Mouse (Mus musculus): ENCODE data around the gene Pygo2. TPM values are rescaled to one million over a fixed set of nuclear protein-coding genes. Genes with fewer than 3 reads are reported as not detected.

Pygo2 gene
- polyA plus RNA-seq, 1 experiment, result not detected

- Histone ChIP-seq H3K4me3 (ENCODE audit: insufficient read depth, low read depth, low read length) (no peak overlapping the region), H3K27ac (ENCODE audit: insufficient read depth, low read depth, low read length) (no peak overlapping the region), H3K4me1 (ENCODE audit: control insufficient read depth, insufficient read depth, low read length) (peaks cover 5% of the 10 kb centered on the region; the same call in 1 of the 2 replicates)
- WGBS, result 87% methylated on average over 5 of the region's 5 CpGs
- TF ChIP-seq CTCF (IDR thresholded peaks at IDR 0.05; ENCODE audit: insufficient read depth, low read depth, low read length) (no peak), POLR2A (IDR thresholded peaks at IDR 0.05; ENCODE audit: insufficient read depth, low read depth, low read length) (no peak)
These were observed 52.2 kb downstream of the Pygo2 start for GRCm38 (mm10) chr3:89482249-89482648.

Other genes with a start within 250 kb of the Pygo2 start
- not detected in 2 replicates for gene Fam189b, start 247.1 kb upstream of the Pygo2 start, polyA plus RNA-seq (2012; ENCODE audit: insufficient read depth, insufficient read length, low replicate concordance, missing spikeins)
- not detected in 2 replicates for gene Gba, start 227.3 kb upstream of the Pygo2 start, polyA plus RNA-seq (2012; ENCODE audit: insufficient read depth, insufficient read length, low replicate concordance, missing spikeins)
- not detected in 2 replicates for gene Thbs3, start 215.0 kb upstream of the Pygo2 start, polyA plus RNA-seq (2012; ENCODE audit: insufficient read depth, insufficient read length, low replicate concordance, missing spikeins)
- not detected in 2 replicates for gene Mtx1, start 203.1 kb upstream of the Pygo2 start, polyA plus RNA-seq (2012; ENCODE audit: insufficient read depth, insufficient read length, low replicate concordance, missing spikeins)
- not detected in 2 replicates for gene Muc1, start 201.2 kb upstream of the Pygo2 start, polyA plus RNA-seq (2012; ENCODE audit: insufficient read depth, insufficient read length, low replicate concordance, missing spikeins)
- gene Krtcap2, start 184.2 kb upstream of the Pygo2 start, polyA plus RNA-seq (2012; ENCODE audit: insufficient read depth, insufficient read length, low replicate concordance, missing spikeins), result not detected in 2 replicates
- not detected in 2 replicates for gene Trim46, start 183.9 kb upstream of the Pygo2 start, polyA plus RNA-seq (2012; ENCODE audit: insufficient read depth, insufficient read length, low replicate concordance, missing spikeins)
- gene Dpm3, start 170.9 kb upstream of the Pygo2 start, polyA plus RNA-seq (2012; ENCODE audit: insufficient read depth, insufficient read length, low replicate concordance, missing spikeins), result not detected in 2 replicates
- gene Slc50a1, start 159.6 kb upstream of the Pygo2 start, polyA plus RNA-seq (2012; ENCODE audit: insufficient read depth, insufficient read length, low replicate concordance, missing spikeins), result not detected in 2 replicates
- gene Efna1, start 149.1 kb upstream of the Pygo2 start, polyA plus RNA-seq (2012; ENCODE audit: insufficient read depth, insufficient read length, low replicate concordance, missing spikeins), result not detected in 2 replicates
- gene Efna3, start 107.2 kb upstream of the Pygo2 start, polyA plus RNA-seq (2012; ENCODE audit: insufficient read depth, insufficient read length, low replicate concordance, missing spikeins), result not detected in 2 replicates
- not detected in 2 replicates for gene Efna4, start 92.2 kb upstream of the Pygo2 start, polyA plus RNA-seq (2012; ENCODE audit: insufficient read depth, insufficient read length, low replicate concordance, missing spikeins)
- gene Adam15, start 80.2 kb upstream of the Pygo2 start, polyA plus RNA-seq (2012; ENCODE audit: insufficient read depth, insufficient read length, low replicate concordance, missing spikeins), result not detected in 2 replicates
- not detected in 2 replicates for gene Dcst2, start 68.2 kb upstream of the Pygo2 start, polyA plus RNA-seq (2012; ENCODE audit: insufficient read depth, insufficient read length, low replicate concordance, missing spikeins)
- gene Dcst1, start 65.0 kb upstream of the Pygo2 start, polyA plus RNA-seq (2012; ENCODE audit: insufficient read depth, insufficient read length, low replicate concordance, missing spikeins), result not detected in 2 replicates
- gene Zbtb7b, start 35.4 kb upstream of the Pygo2 start, polyA plus RNA-seq (2012; ENCODE audit: insufficient read depth, insufficient read length, low replicate concordance, missing spikeins), result not detected in 2 replicates
- not detected in 2 replicates for gene Lenep, start 27.4 kb upstream of the Pygo2 start, polyA plus RNA-seq (2012; ENCODE audit: insufficient read depth, insufficient read length, low replicate concordance, missing spikeins)
- not detected in 2 replicates for gene Flad1, start 18.3 kb upstream of the Pygo2 start, polyA plus RNA-seq (2012; ENCODE audit: insufficient read depth, insufficient read length, low replicate concordance, missing spikeins)
- not detected in 2 replicates for gene Cks1b, start 11.8 kb upstream of the Pygo2 start, polyA plus RNA-seq (2012; ENCODE audit: insufficient read depth, insufficient read length, low replicate concordance, missing spikeins)
- gene Shc1, start 11.8 kb upstream of the Pygo2 start, polyA plus RNA-seq (2012; ENCODE audit: insufficient read depth, insufficient read length, low replicate concordance, missing spikeins), result not detected in 2 replicates
- not detected in 2 replicates for gene Pbxip1, start 6.5 kb downstream of the Pygo2 start, polyA plus RNA-seq (2012; ENCODE audit: insufficient read depth, insufficient read length, low replicate concordance, missing spikeins)
- gene Pmvk, start 24.3 kb downstream of the Pygo2 start, polyA plus RNA-seq (2012; ENCODE audit: insufficient read depth, insufficient read length, low replicate concordance, missing spikeins), result not detected in 2 replicates
- not detected in 2 replicates for gene Kcnn3, start 90.0 kb downstream of the Pygo2 start, polyA plus RNA-seq (2012; ENCODE audit: insufficient read depth, insufficient read length, low replicate concordance, missing spikeins)